Mouse (Mus musculus) urinary bladder, adult 2 months (tissue): ENCODE measurements around the gene Dpy19l3. TPM values are rescaled to one million over a fixed set of nuclear protein-coding genes. Genes with fewer than 3 reads are reported as not detected.

Experiments
- DNase-seq: peaks from one replicate; pipeline ENCODE4 v3.0.0; 2022; ENCODE audit warnings: low spot score
- polyA plus RNA-seq: library from polyadenylated mRNA; depleted of rRNA; stranded (reverse); fragments of >200 nt; gene quantifications from 2 replicates; pipeline ENCODE4 v1.2.3, GENCODE M21; 2012; rRNA removed

Gene Dpy19l3
- 7.2 and 9.5 TPM in 2 replicates for polyA plus RNA-seq

- peak; percentile 91 for DNase-seq
Measured at GRCm38 (mm10) chr7:35754033-35754885, at the start of gene Dpy19l3. Gene Dpy19l3 (minus strand): TSS chr7:35754454.

DNA sequence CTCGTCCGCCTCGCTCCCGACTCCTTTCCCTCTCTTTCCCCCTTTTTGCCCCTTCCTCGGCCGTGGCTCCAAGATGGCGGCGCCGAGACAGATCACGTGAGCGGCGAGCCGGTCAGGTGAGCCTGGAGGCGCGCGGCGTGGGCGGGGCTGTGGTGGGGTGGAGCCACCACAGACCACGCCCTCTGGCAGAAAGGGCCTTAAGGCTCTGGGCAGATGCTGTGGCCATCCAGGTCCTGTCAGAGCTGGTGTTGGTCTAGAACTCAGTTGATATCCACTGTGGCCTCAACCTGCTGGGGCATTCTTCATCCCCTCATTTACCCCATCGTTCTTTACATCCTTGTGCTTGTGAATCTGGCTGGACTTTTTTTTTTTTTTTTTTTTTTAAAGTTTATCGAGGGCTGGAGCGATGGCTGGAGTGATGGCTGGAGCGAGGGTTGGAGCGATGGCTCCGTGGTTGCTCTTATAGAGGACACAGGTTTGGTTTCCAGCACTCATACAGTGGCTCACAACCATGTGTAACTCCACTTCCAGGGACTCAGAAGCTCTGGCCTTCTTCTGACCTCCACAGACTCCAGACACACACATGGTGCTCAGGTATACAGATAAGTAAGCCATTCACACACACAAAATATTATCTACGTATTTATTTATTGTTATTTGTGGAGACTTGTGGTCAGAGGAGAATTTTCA lies 48.8 kb upstream of the Dpy19l3 start, which contains the start of gene Zfp507:
Gene Zfp507 (minus strand): TSS at position 98 of the 690 bp plus-strand sequence.
- peak; percentile 91 for DNase-seq

DNA sequence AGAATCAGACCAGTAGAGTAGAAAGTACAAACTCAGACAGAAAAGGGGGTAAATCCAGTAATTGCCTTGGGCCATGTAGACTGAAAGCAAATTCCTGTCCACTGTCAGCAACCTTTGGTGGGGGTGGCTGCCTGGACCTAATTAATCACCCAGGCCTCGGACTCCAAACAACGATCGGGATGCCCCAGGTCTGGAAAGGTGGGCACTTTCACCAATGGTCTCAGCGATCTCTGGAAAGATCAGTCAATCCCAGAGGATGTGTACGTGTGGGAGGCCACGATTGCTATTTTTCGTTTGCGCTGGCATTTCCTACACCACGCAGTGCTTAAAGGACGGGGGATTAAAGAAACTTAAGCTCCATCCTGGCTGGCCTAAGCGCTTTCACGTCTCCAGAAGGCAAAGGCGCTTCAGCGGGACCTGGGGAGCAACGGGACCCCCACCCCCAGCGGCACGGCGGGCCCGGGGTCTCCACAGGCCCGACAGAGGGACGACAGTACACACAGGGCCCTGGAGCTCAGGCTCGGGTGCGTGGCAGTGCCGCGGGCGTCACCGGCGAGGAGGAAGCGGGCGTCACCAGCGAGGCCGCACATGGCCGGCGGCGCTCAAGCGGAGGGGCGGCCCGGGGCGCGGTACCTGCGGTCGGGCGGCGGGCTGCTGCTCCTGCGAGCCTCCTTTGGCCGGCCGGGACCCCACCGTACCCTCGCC lies 48.1 kb upstream of the Dpy19l3 start:
- no peak for DNase-seq

GRCm38 (mm10) chr7:35796123-35796522 lies 41.9 kb upstream of the Dpy19l3 start:
- DNase-seq = no peak

GRCm38 (mm10) chr7:35794145-35794664 lies 40.0 kb upstream of the Dpy19l3 start:
- DNase-seq = no peak

- DNase-seq = no peak
Measured at GRCm38 (mm10) chr7:35792150-35792848, 38.0 kb upstream of the Dpy19l3 start.

- no peak for DNase-seq
Measured at GRCm38 (mm10) chr7:35790926-35791325, 36.7 kb upstream of the Dpy19l3 start.

- no peak for DNase-seq
Measured at GRCm38 (mm10) chr7:35790201-35790600, 35.9 kb upstream of the Dpy19l3 start.

- DNase-seq = no peak
Measured at GRCm38 (mm10) chr7:35785579-35785978, 31.3 kb upstream of the Dpy19l3 start.

DNA sequence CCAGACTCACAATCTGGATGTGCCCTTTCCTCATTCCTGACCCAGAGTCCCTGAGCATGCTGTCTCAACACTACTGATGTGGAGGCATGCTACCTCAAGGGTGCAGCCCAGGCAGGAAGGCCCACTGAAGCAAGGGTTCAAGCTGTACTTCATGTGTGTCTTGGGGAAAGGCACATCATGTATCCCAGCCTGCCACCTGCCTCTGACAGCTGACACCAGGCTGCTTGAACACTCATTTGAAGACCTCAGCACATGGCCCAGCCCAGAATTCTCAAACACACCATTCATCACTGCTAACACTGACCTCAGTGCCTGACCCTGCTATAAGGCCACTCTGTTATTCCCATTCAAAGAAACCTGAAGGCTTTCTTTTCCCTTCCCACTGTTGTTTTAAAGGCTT lies 28.0 kb upstream of the Dpy19l3 start:
- no peak for DNase-seq

DNA sequence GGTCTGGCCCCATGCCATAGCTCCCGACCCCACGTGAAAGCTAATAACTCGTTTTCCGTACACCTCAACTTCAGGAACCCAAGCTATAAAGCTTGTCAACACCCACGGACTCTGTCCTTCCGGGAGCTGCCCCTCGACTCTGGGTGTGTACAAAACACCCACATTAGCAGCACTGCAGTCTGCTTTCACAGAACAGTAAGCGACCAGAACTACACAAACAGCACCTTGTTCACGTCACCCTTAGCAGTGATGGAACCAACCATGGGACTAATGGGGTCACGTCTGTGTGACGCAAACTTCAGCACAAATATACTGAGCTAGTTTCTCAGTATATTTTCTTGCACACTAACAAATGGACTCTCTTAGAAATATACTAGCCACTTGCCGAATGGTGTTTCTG lies 19.9 kb upstream of the Dpy19l3 start:
- DNase-seq = no peak

DNA sequence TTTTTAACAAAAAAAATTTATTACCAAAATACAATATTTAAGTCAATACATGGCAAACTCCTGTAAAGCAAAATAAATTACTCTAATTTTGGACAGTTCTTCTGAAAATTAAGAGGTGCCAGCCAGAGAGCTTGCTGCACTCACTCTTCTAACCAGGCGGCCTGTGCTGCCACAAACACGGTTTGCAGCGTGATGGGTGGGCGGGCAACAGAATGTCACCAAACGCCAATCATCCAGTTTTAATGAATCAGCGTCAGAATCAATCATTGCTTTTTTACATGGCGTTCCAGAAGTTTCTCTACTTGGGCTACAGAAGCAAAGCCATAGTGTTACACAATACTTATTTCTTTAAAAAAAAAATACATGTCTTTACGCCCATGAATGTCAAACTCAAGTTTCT lies 18.1 kb upstream of the Dpy19l3 start:
- DNase-seq = no peak

DNA sequence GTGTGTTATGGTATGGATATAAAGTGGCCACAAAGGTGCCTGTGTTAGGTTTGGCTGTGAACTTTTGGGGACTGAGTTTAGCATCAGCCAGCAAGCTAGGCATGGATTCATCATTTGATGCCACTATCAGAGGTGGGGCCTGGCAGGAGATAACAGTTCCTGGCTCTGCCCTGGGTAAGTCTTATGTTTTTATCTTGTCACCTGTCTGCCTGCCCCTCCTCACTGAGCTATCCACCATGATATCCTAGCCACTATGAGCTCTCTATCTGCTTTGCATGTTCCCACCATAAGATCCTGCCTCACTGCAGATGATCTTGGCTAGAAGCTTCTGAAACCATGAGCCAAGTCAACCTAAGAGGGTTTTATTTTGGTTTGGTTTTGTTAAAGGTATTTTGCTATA lies 16.9 kb upstream of the Dpy19l3 start:
- DNase-seq = no peak

- DNase-seq = no peak
Measured at GRCm38 (mm10) chr7:35770122-35770521, 15.9 kb upstream of the Dpy19l3 start.

DNA sequence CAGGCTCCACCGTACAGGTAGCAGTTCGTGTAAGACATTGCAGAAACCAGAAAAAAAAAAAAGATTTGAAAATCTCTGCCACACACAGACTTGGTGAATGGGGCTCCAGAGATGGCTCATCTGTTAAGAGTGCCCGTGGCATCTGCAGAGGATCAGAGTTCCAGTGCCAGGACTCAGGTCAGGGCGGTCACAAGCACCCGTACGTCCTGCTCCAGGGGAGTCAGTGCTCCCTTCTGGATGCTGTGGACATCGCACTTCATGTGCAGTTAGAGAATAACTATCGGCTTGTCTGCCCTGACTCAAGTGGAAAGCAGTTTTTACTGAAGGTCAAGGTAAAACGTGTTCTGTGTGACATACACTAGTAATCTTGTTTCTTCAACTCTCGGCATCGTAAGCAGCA lies 10.2 kb upstream of the Dpy19l3 start:
- no peak for DNase-seq

- no peak for DNase-seq
Measured at GRCm38 (mm10) chr7:35761801-35762200, 7.5 kb upstream of the Dpy19l3 start.

DNA sequence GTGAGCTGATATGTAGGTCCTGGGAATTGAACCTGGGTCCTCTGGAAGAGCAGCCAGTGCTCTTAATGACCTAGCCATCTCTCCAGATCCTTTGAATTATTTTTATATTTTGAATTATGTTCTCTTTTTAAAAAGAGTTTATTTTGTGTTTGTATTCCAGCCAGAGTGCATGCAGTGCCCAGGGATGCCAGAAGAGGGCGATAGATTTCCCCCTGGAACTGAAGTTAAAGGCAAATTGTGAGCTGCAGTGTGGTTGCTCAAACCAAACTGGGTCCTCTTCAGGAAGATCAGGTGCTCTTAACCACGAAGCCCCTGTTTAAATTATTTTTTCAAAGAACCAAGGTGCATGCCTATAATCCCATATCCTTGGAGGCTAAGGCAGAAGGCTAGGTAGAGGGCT lies 5.3 kb upstream of the Dpy19l3 start:
- DNase-seq = no peak

DNA sequence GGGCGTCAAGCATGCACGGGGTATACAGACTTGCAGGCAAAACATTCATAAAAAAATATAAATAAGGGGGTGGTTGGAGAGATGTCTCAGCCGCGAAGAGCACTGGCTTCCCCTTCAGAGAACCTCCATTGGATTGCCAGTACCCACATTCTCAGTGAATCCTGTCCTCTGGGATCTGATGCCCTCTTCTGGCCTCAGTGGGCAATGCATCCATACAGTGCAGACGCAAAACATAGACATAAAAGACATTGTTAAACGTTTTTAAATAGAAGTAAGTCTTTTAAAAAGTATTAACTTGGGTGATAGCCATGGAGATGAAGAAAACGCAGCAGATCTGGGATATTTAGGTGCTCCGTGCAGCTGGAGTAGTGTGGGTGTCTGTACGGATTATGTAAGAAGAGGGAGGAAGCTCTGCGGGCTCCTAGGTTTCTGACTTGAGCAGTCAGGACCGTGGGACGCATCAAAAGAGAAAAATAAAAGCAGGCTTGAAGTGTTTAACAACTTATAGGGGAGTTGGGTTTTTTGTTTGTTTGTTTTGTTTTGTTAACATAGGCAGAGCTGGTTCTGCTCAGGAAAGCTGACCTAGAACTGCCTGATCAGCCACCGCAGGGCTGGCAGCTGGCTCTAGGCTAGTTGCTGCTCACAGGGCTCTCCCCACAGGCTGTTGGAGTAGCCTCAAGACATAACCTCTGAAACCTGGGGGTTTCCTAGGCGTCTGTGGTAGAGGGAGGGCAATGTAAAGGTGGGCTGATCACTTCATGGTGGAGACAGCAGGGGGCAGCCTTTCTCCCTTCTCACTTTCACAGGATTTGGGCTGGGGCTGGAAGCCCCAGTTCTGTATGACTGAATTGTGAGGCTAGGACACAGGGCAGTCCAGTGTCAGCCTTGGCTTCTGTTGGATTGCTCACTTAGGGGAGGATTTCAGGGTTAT lies 2.5 kb upstream of the Dpy19l3 start:
- DNase-seq = no peak

DNA sequence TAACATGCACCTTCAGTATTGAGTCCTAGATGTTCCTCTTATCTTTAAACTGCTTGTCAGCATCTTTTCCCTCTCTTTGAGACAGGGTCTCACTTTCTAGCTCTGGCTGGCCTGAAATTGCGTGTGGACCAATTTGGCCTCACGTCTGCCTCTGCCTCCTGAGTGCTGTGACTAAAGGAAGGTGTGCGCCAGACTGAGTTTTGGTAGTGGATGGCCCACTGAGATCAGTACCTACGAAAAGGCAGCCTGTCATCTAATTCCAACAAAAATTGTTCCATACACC lies 573 bp upstream of the Dpy19l3 start:
- no peak for DNase-seq

GRCm38 (mm10) chr7:35753319-35754032 lies 778 bp downstream of the Dpy19l3 start:
- DNase-seq = no peak
